Mouse (Mus musculus): ENCODE data around the gene Sctr.

Sctr gene
- long read RNA-seq, experiment 1, partial matches to known transcripts, result 1 of 6 reads
- long read RNA-seq, experiment 1, other reads (novel, unspliced or antisense), result 4 of 6 reads
- long read RNA-seq, experiment 2, partial matches to known transcripts, result 2 of 15 reads
- long read RNA-seq, experiment 2, other reads (novel, unspliced or antisense), result 9 of 15 reads

DNA sequence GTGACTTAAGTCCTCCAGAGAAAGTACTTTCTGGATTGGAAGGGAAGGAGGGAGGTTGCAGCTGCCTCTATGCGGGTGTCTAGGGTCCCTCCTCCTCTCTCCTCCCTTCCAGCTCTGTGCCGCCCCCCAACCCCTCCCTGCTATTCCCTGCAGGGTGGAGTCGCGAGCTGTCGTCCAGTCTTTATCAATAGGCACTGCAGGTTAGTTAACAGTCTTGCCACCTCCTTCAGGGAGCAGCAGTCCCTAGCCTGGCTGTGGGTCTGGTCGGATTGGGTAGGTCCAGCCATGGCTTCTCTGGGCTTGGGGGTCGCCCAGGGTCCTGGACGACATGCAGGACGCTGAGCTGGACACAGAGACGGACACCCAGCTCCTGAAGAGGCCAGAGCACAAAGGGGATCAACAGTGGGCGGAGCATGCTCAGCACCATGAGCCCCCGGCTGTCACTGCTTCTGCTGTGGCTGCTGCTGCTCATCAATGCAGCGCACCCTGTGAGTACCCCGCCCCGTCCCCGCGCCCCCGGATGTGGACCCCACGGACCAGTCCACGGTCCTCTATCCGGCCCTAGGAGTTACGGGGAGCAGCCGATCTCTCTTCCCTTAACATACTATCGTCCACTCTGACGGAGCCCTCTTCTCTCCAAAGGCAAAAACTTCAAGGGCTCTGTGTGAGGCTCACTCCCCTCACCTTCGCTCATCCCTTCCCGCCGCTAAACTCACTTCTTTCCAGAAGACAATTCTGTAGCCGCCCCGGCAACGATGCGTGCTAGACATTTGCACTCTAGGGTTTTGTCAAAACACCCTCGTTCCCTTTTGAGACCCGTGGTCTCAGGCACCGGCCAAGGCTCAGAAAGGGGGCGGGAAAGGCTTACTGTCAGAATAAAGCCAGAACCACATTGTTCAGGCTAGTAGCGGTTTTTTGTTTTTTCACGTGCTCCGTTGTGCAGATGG, at the start of gene Sctr:
Gene Sctr, plus strand, starts transcription at position 51 of the 947 bp plus-strand sequence.
- intact Hi-C loops (cut with DNase I), result no loop called here

DNA sequence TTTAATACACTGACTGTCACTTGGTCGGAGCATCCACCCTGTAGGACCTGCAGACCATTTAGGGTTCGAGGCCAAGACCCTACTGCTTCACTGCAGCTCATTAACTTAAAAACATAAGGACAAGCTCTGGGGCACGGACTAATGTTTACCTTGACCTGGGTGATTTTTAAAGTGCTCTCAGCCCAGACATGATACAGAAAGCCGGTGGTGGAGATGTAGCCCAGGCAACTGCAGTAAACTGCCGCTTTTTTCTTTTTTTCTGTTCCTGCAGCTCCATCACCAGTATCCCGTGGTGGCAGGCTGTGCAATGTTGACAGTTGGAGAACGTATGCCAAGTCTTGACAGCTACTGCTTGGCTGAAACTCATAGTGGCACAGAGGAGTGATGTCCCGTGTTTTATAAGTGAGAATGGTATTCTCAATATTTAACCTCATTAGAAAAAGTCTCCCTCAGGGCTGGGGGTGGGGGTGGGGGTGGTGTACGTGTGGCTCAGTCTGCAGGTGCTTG, 48.9 kb upstream of the Sctr start:
- intact Hi-C loops (cut with DNase I), result no loop called here

DNA sequence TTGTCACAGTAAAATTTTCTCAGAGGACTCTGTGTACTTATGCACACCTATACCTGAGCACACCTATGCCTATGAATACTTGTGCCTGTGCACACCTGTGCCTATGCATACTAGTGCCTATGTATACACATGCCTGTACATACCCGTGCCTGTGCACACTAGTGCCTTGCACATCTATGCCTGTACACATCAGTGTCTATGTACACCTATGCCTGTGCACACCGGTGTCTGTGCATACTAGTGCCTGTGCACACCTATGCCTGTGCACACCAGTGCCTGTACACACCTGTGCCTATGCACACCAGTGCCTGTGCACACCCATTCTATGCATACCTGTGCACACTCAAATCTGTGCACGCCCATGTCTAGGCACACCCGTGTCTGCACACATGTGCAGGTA, 47.2 kb upstream of the Sctr start:
- intact Hi-C loops (cut with DNase I), result no loop called here

DNA sequence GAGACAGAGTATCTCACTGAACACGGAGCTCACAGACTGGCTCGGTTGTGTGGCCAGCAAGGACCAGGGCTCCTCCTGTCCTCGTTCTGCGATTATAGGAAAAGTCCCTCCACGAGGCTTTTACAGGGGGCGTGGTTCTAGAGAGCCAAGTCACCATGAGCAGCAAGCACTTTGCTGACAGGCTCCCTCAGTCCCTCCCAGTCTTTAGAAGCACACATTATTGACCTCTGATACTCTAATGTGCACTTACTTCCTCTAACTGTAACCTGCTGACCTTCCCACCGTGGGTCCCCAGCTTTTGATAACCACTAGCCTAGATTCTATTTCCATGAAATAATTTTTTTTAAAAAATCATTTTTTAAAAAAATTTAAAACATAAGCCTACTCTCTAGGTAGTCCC, 46.8 kb upstream of the Sctr start:
- intact Hi-C loops (cut with DNase I), result no loop called here

DNA sequence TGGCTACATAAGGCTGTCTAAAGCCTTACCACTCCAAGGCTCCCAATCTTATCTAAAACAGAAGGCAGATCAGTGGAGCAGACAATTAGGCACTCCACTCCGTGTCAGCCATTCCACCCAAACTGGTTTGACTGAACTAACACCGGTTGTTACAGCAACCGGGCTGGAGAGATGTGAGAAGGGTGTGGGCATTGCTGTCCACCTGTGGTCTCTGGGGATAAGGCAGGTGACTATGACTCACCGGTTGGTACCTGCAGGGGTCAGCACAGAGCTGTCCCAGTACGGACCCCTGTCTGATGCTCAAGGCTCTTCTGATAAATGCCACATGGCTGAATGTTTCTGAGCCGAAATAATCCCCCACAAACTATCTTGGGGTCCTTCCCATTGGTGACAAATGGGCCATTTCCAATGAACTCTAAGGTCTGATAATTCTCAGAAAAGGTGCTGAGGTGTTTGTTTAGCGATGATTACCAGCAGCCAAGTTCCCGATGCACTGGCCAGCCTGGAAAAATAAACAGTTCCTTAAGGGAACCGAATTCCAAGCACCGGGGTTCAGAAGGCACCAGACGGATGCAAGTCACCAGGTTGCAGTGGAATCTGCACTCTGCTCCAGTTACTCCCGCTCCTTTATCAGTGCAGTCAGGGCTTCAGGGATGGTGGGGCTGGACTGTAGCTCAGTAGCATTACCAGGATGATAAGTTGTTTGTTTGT, 40.7 kb upstream of the Sctr start:
- intact Hi-C loops (cut with DNase I), result no loop called here

DNA sequence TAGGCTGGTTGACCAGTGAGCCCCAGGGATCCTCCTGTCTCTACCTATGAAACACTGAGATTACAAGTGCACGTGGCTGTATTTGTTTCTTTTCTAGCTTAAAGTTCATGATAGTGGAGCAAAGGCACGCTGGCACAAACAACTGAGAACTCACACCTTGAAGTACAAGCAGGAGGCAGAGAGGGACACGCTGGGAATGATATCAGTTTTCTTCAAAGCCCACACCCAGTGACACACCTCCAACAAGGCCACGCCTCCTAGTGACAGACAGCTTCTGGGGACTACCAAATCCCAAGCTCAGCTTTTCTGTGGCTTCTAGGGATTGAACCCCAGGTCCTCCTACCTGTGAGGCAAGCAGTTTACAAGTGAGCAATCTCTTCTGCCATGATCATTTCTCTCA, 33.6 kb upstream of the Sctr start:
- intact Hi-C loops (cut with DNase I), result no loop called here

DNA sequence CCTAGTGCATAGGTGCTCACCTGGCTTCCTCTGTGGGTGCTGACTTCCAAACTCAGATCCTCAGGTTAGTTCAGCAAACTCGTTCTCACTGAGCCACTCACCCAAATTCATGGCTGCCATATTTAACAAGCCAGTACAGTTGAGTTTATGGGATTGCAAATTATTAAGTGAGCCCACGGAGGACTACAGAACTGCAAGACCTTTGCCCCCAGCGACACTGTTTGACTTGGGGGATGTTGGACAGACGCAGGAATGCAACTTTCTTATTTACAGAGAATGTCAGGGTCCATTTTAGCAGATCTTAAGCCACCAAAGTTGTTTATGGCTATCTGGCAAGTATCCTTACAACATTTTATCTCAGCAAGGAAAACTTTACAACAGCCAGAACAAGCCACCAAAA, 31.6 kb upstream of the Sctr start:
- intact Hi-C loops (cut with DNase I), result no loop called here

DNA sequence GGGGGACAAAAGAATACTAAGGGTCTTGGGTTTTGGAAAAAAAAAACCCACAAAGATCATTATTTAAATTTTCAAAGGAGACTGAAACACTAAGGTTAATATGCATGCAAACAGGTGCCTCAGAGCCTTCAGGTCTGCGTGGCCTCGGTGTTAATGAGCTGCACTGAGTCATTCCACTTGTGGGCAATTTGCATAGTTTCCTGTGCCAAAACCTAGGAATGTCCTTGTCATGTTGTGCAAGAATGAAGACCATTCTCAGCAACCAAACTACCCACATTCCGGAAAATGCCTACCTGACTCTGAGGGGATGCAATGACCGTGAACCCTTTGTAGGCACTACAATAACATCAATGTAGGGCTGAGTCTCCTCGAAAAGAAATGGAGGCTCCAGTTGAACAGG, 20.1 kb upstream of the Sctr start:
- intact Hi-C loops (cut with DNase I), result no loop called here

DNA sequence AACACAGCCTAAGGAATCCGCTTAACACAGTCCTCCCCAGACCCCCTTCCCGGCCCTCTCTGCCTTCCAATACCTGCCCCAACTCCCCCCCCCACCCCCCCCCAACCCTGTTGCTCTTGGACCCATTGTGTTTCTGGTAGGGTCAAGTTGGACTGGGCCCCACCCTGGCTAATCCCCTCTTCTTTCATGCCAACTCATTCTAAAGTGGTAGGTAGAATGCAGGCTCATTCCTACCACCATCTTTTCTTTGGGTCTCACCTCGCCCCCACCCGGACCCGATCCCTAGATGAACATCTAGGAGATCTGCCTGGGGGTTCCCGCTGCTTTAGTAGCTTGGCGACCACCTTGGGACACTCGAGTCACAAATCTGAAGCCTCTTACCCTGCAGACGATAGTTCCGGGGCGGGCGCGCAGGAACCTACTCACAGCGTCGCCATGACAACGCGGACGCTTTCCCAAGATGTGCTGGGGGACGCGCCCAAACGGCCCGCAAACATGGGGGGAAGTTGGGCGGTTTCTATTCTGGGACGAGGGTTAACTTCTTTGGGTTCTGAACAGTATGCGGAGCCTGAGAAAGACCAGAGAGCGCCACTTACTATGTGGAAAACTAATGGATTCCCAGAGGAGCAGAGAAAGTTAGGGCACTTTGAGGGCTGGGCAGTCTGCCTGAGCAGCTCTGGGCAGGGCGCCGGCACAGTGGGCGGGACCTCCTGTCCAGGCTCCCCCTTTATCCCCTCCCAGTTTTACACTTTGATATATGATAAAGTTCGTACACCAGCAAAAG, 9.7 kb upstream of the Sctr start, which contains the start of gene Cfap221:
Gene Cfap221, minus strand, starts transcription at position 437 of the 784 bp plus-strand sequence.
- intact Hi-C loops (cut with DNase I), result no loop called here

DNA sequence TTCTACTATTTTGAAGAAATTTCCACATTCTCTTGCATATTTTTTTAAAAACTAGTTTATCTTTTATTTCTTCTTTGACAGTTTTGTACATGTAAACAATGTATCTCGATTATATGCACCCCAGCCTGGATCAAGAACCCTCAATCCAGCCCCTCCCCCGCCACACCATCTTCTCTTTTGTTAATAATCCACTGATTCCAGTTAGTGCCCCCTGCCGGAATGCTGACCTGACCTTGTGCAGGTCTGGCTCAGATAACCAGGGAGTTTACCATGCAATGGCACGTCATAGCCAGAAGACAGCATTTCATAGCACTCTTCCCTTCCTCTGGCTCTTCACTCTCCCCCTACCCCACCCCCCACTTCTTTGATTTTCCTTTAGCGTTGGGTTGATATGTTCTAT, 9.1 kb upstream of the Sctr start:
- intact Hi-C loops (cut with DNase I), result no loop called here

DNA sequence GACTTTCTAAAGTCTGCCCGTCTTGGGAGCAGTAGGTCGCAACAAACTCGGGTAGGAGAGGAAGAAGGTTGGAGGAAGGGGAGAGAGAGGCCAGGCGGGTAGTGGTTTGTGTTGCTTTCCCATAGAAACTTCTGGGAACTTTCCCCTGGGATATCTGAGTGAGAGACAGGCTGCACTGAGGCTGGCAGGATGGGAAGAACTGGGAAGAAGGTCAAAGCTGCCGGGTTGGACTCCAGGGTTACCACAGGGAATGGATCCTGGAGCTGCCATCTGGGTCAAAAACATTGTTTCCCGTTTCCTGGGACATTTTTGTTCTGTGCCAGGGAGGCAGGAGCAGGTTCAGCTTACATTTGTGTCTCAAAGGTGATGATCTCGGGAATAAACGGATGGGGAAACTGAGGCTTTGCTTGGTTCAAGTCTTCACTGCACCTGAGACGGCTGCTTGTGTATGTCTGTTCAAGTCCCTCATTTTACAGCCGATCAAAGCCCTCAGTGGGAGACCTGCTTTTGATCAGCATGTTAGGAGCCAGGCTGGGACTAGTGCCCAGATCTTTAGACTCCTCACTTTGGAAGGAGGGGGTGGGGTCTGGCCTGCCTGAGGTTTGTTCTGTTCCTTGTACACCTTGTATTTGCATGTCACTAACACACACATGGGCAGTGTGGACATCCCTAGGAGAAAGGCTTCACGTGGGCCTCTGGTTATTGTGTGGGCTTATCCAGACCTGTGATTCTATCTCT, 1.3 kb downstream of the Sctr start:
- intact Hi-C loops (cut with DNase I), result no loop called here

DNA sequence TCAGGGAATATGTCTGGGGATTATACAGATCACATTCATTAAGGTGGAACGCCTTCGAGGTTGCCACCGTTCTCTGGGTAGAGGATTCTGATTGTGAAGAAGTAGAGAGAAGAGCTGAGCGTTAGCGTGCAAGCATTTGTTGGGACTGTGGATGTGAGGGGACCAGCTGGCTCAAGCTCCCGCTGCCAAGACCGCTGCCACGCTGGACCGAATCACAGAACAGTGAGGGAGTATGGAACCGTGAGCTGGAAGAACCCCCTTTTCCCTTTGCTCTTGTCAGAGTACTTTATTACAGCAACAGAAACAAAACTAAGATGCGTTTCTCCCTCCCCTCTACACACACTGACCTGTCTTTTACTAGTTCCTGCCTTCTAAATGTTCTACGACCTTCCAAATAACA, 5.9 kb downstream of the Sctr start:
- intact Hi-C loops (cut with DNase I), result loop anchor here (10.0 kb wide), 1 partner anchor 198 kb away; no protein-coding TSS in a partner anchor

DNA sequence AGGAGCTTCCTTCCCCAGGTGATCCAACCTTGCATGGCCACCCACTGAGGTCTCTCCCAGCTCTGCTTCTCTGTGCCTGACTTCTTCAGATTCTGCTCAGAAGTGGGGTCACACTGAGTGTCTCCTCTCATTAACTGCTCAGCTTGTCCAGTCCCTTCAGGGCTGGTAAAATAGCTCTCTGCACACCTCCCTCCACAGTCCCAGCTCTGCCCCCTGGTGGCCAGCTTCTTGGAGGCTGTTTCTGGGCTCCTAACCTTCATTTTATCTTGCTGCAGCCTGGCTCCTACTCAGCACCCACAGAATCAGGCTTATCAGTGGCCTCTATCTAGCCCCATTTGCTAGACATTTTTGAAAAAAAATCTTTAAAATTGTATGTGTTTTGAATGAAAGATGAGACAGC, 6.4 kb downstream of the Sctr start:
- intact Hi-C loops (cut with DNase I), result loop anchor here (10.0 kb wide), 1 partner anchor 198 kb away; no protein-coding TSS in a partner anchor

DNA sequence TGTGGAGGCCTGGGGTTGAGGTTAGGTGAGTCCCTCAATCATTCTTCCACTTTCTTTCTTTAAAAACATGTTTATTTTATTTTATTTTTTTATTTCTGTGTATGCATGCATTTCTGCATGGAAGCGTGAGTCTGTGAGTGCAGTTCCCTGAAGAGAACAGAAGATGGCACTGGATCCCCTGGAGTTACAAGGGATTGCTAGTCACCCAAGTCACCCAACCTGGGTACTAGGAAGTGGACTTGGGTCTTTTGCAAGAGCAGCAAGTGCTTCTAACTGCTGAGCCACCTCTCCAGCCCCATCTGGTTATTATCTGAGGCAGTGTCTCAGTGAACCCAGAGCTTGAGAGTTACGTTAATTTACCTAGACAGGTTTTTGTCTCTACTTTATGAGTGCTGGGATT, 9.5 kb downstream of the Sctr start:
- intact Hi-C loops (cut with DNase I), result loop anchor here (10.0 kb wide), 1 partner anchor 201 kb away; no protein-coding TSS in a partner anchor

DNA sequence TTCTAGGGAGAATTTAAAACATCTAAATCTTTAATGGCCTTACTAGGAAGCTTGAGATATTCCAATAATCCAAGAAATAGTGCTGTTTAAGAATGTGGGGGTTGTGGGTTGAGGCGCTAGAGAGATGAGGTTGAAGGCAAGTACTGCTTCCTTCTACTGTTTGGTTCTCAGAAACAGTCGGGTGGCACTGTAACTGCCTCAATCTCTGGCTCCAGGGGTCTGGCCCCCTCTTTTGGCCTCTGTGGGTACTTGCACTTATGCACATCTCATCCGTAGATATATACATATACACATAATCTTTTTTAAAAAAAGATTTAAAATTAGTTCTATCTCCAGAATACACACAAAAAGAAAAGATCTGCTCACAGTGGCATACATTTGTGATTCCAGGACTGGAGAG, 12.2 kb downstream of the Sctr start:
- intact Hi-C loops (cut with DNase I), result loop anchor here (10.0 kb wide), 1 partner anchor 204 kb away; no protein-coding TSS in a partner anchor

DNA sequence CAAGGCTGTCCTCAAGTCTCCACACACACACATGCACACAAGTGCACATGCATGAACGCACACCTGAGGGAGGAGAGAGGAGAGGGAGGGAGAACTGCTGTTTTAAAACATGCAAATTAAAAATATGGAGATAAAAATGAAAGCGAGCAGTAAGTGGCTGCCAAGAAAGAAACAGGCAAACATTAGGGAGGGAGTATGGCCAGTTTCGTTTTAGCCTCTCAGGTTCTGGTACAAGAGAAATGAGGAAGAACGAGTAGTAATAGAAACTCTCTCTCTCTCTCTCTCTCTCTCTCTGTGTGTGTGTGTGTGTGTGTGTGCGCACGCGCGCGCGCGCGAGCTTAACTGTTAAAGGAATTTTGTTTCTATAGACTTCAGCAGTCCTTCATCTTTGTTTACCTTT, 12.7 kb downstream of the Sctr start:
- intact Hi-C loops (cut with DNase I), result loop anchor here (10.0 kb wide), 1 partner anchor 205 kb away; no protein-coding TSS in a partner anchor

DNA sequence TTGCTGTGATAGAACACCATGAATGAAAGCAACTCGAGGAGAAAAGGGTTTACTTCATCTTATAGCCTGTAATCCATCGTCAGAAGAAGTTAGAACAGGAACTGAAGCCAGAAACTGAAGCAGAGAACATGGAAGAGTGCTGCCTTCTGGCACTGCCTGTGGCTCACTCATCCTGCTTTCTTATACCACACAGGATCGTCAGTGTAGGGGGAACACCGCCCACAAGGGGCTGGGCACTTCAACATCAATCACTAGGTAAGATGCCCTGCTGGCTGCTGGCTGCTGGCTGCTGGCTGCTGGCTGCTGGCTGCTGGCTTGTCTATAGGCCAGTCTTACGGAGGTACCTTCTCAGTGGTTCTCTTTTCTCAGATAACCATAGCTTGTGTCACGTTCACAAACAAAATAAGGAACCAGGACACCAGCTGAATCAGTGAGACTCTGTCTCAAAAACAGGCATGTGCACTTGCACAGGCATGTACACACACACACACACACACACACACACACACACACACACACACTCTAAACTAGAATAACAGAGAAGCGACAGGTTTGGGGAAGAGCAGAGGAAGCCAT, 13.7 kb downstream of the Sctr start:
- intact Hi-C loops (cut with DNase I), result no loop called here

DNA sequence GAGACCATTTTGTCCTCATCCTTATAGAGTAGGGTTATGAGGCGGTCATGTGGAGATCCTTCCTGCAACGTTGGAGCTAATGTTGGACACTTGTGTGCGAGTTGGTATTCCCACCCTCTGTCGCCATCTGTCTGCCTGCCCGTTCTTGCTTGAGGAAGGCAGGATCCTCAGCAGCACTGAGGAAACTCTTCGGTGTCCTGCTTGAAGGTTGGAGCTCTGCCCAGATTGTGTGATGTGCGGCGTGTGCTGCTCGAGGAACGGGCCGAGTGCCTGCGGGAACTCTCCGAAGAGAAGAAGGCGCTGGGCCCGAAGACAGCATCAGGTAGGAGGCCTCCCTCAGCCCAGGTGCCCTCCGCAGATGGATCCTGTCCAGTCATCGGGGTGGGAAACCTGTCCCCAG, 15.3 kb downstream of the Sctr start:
- intact Hi-C loops (cut with DNase I), result no loop called here

DNA sequence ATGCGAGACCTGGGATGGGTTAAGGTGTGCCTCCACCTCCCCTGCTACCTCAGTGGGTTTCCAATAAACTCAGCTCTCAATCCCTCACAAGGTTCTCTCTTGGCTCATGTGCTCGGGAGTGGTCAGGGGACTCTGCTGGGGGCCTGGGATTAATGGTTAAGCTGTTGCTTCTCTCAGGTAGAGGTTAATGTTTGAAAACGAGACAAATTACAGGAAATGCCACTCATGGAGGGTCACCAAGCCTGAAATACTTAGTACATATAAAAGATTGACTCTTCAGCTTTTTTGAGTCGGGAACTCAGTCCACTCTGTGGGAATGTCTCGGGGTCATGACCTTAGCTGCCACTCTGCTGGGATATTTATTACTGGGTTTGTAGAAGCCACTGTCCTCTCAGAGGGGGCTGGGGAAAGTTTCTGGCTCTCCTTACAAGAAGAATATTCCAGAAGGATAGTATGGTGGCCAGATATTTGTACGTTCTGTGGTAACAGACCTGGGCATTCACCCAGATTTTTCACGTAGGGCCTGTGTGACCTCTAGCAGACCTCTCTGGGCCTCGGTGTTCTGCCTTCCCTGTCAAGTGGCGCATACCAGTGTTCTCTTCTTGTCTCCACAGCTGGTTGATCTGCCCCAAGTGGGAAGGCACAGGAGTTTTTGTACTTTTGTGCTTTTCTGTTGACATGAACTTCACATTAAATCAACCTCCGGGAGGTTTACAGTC, 17.8 kb downstream of the Sctr start:
- intact Hi-C loops (cut with DNase I), result no loop called here
